20 mouse cellular contexts compared by ENCODE assay signal in genomic region chr4:12457978-12458597, GRCm38 (mm10).
A peak's percentile ranks its signal among the peaks of the same experiment; 100 is the strongest.
DNase-seq lines count a peak whose midpoint lies in the region; ATAC-seq and TF ChIP-seq lines count a peak whose summit lies in the region.
"Had no signal": no experiment of that assay in that cellular context is flagged by ENCODE, and none has a peak within 500 bp of the region (broad histone marks: within the 10 kb centered on the region; RNA-seq: fewer than 3 reads in every experiment).

No protein-coding gene starts in this region.

- no peak for TF ChIP-seq EP300 in lung, postnatal 0 days (IDR thresholded peaks at IDR 0.05)

- no peaks in the 10 kb centered on the region for H3K27me3 ChIP-seq in heart, embryonic 10.5 days (ENCODE audit: insufficient read depth, poor library complexity, severe bottlenecking)
- no peaks in the 10 kb centered on the region for H3K27me3 ChIP-seq in lung, embryonic 14.5 days (ENCODE audit: insufficient read depth, low read length)
- H3K27me3 ChIP-seq in lung, postnatal 0 days (replicated peaks; ENCODE audit: insufficient read depth, low read length) = no peaks in the 10 kb centered on the region
- H3K27me3 ChIP-seq: forebrain, embryonic 15.5 days; liver, embryonic 13.5 days; megakaryocyte, embryonic 14.5 days; stomach, embryonic 15.5 days had no signal

- no peak for ATAC-seq in lung, embryonic 14.5 days (ENCODE audit: insufficient read depth)
- no peak for ATAC-seq in lung, postnatal 0 days
- ATAC-seq: forebrain, embryonic 15.5 days; inflammation-experienced regulatory T-cells, adult 6 months had no signal

- no peak overlapping the region for H3K4me3 ChIP-seq in heart, embryonic 10.5 days
- H3K4me3 ChIP-seq in lung, embryonic 14.5 days (ENCODE audit: low read depth, low read length) = no peak overlapping the region
- H3K4me3 ChIP-seq in lung, postnatal 0 days (ENCODE audit: low read depth, low read length) = no peak overlapping the region
- no peak overlapping the region for H3K4me3 ChIP-seq in cortical plate, adult 2 months (ENCODE audit: insufficient read depth, low read length)
- H3K4me3 ChIP-seq: forebrain, embryonic 15.5 days; limb, embryonic 10.5 days; liver, embryonic 13.5 days; megakaryocyte, embryonic 14.5 days; stomach, embryonic 15.5 days had no signal

- no peaks in the 10 kb centered on the region; the same call in 1 of the 2 replicates for H3K4me1 ChIP-seq in heart, embryonic 10.5 days
- 0 out of 2 replicates have a peak, but pooled peaks cover 3% of the 10 kb centered on the region for H3K4me1 ChIP-seq in lung, embryonic 14.5 days (ENCODE audit: insufficient read depth)
- no peaks in the 10 kb centered on the region for H3K4me1 ChIP-seq in lung, postnatal 0 days (ENCODE audit: insufficient read depth, low read depth, low read length)
- H3K4me1 ChIP-seq in cortical plate, adult 2 months (ENCODE audit: control insufficient read depth, insufficient read depth, low read length) = peaks cover 2% of the 10 kb centered on the region; the same call in 1 of the 2 replicates
- H3K4me1 ChIP-seq: limb, embryonic 10.5 days; liver, embryonic 13.5 days; megakaryocyte, embryonic 14.5 days had no signal

- no peak overlapping the region for H3K27ac ChIP-seq in heart, embryonic 10.5 days
- no peak overlapping the region for H3K27ac ChIP-seq in lung, embryonic 14.5 days (ENCODE audit: low read depth)
- H3K27ac ChIP-seq in lung, postnatal 0 days (ENCODE audit: low read length) = no peak overlapping the region
- H3K27ac ChIP-seq in cortical plate, adult 2 months (ENCODE audit: insufficient read depth, low read length) = no peak overlapping the region
- H3K27ac ChIP-seq: forebrain, embryonic 15.5 days; limb, embryonic 10.5 days; liver, embryonic 13.5 days; stomach, embryonic 15.5 days had no signal

- TF ChIP-seq CTCF in lung, embryonic 14.5 days (IDR thresholded peaks at IDR 0.05; ENCODE audit: low read depth) = peak; percentile 37
- no peak for TF ChIP-seq CTCF in lung, postnatal 0 days (IDR thresholded peaks at IDR 0.05)
- peak; percentile 13; the same call in 1 of the 2 replicates for TF ChIP-seq CTCF in cortical plate, adult 2 months (IDR thresholded peaks at IDR 0.05; ENCODE audit: extremely low read depth, insufficient read depth, low read length)

- 65% methylated on average over 8 of the region's 8 CpGs for WGBS in heart, embryonic 10.5 days
- 67% methylated on average over 8 of the region's 8 CpGs for WGBS in lung, embryonic 14.5 days
- WGBS in lung, postnatal 0 days = 65% methylated on average over 8 of the region's 8 CpGs

- no peak overlapping the region for H3K4me2 ChIP-seq in lung, embryonic 14.5 days
- no peak overlapping the region for H3K4me2 ChIP-seq in lung, postnatal 0 days (replicated peaks; ENCODE audit: low read depth, low read length)
- H3K4me2 ChIP-seq: forebrain, embryonic 15.5 days; heart, embryonic 11.5 days; liver, embryonic 13.5 days; stomach, embryonic 15.5 days had no signal

- intact Hi-C loops in heart, postnatal 36 days (cut with DNase I) = no loop called here

- H3K36me3 ChIP-seq in heart, embryonic 10.5 days = no peaks in the 10 kb centered on the region
- H3K36me3 ChIP-seq in lung, embryonic 14.5 days (ENCODE audit: insufficient read depth) = no peaks in the 10 kb centered on the region
- H3K36me3 ChIP-seq in lung, postnatal 0 days (ENCODE audit: insufficient read depth, low read length) = no peaks in the 10 kb centered on the region
- H3K36me3 ChIP-seq: forebrain, embryonic 15.5 days; limb, embryonic 10.5 days; liver, embryonic 13.5 days; stomach, embryonic 15.5 days had no signal

- no peak for TF ChIP-seq POLR2A in cortical plate, adult 2 months (IDR thresholded peaks at IDR 0.05; ENCODE audit: extremely low read depth, insufficient read depth, low read length)

- no peaks in the 10 kb centered on the region for H3K9me3 ChIP-seq in heart, embryonic 10.5 days
- H3K9me3 ChIP-seq in lung, embryonic 14.5 days (ENCODE audit: low read depth, low read length) = no peaks in the 10 kb centered on the region
- no peaks in the 10 kb centered on the region for H3K9me3 ChIP-seq in lung, postnatal 0 days (ENCODE audit: low read length)
- H3K9me3 ChIP-seq: forebrain, embryonic 15.5 days; limb, embryonic 10.5 days; liver, embryonic 13.5 days; megakaryocyte, embryonic 14.5 days; stomach, embryonic 15.5 days had no signal

- H3K9ac ChIP-seq in lung, embryonic 14.5 days = no peak overlapping the region
- no peak overlapping the region for H3K9ac ChIP-seq in lung, postnatal 0 days (replicated peaks; ENCODE audit: low read depth)
- H3K9ac ChIP-seq: forebrain, embryonic 15.5 days; liver, embryonic 13.5 days; stomach, embryonic 15.5 days had no signal

- DNase-seq in cerebellum, adult 9-10 months = peak; percentile 11
- no peak for DNase-seq in cerebellum, adult 11-12 months
- peak; percentile 75 for DNase-seq in heart, embryonic 10.5 days (ENCODE audit: low spot score)
- DNase-seq in heart, postnatal 36 days = no peak
- peak; percentile 28 for DNase-seq in lung, embryonic 14.5 days
- DNase-seq in lung, postnatal 0 days (ENCODE audit: low spot score) = no peak
- DNase-seq in ovary, adult 18-20 months (ENCODE audit: low spot score) = no peak
- DNase-seq: adrenal gland, postnatal 14 days; cerebellum, postnatal 36 days; layer of hippocampus, postnatal 36 days; liver, embryonic 13.5 days; lung, postnatal 10 days; thymus, postnatal 14 days had no signal

Comparison
In these comparisons a context has a peak if more than half of its experiments do, and no peak if none do; other contexts are left out.
1. DNase-seq: peak in cerebellum, adult 9-10 months (single experiment), heart, embryonic 10.5 days (single experiment) and lung, embryonic 14.5 days (single experiment); none in cerebellum, adult 11-12 months (single experiment), heart, postnatal 36 days (0 of 2), lung, postnatal 0 days (single experiment) and ovary, adult 18-20 months (single experiment).